Mouse (Mus musculus) megakaryocyte, embryonic 14.5 days (primary cell): ENCODE results near the gene Cd200r3.

Experiments
- FLI1 ChIP-seq: IDR thresholded peaks from 2 replicates; pipeline ENCODE4 v1.6.1; 2012; ENCODE audit warnings: low read length, inconsistent platforms, mixed read lengths
- GATA1 ChIP-seq: IDR thresholded peaks from 3 replicates; pipeline ENCODE4 v1.6.1; 2012; ENCODE audit warnings: mixed read lengths, low read length, inconsistent platforms, borderline replicate concordance

DNA sequence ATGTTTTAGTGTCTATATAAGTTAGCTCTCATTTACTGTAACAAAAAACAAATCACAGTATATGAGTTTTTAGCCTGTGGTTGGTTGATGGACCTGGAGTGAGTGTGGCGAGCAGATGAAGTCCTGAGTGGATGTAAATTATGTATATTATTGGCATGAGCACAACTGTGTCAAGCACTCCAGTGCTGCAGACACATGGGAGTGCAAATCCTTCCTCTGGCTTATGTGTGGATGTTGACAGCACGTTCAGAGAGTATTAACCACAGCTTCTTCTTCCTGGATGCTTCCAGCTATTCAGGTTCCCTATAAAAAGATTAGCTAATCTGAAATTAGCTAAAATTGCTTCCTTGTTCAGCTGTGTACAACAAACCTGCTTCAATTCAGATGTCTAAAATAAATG lies 42.6 kb downstream of the Cd200r3 start:
- TF ChIP-seq GATA1 (no peak), FLI1 (no peak)
